Mouse (Mus musculus): Measurements from ENCODE around the gene Kynu. TPM values are rescaled to one million over a fixed set of nuclear protein-coding genes. Genes with fewer than 3 reads are reported as not detected.

Gene Kynu
- polyA plus RNA-seq, 1 experiment = 0.18 TPM

DNA sequence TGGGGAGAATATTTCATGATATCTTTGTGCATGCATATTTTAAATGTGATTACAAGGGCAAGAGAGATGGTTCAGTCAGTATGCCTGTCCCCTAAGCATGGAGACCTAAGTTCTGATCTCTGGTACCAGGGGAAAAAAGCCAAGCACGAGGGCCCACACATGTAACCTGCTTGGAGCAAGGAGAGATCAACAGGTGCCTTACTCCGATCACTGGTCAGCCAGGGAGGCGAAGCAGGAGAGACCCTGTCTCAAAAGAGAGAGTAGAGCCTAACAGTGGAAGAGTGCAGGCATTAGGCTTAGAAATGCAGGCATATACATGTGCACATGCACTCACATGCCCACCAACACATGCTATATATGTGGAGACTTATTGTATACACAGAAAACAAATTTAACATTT is 173.7 kb downstream of the Kynu start:
- TF ChIP-seq CTCF (IDR thresholded peaks at IDR 0.05; ENCODE audit: borderline replicate concordance, extremely low read depth, insufficient read depth, insufficient read length) (no peak), POLR2A (IDR thresholded peaks at IDR 0.05; ENCODE audit: borderline replicate concordance, extremely low read depth, insufficient read depth, insufficient read length, poor library complexity, severe bottlenecking) (no peak)
- no peak for DNase-seq (ENCODE audit: low read depth)

Other genes with a start within 250 kb of the Kynu start
- 0.57 and 0.71 TPM in 2 replicates for gene Arhgap15, start 193.5 kb downstream of the Kynu start, polyA plus RNA-seq (2012; rRNA removed)

Data from brain, embryonic 14.5 days (tissue).